Mouse (Mus musculus): ENCODE data around the gene Wdr78.

Gene Wdr78

DNA sequence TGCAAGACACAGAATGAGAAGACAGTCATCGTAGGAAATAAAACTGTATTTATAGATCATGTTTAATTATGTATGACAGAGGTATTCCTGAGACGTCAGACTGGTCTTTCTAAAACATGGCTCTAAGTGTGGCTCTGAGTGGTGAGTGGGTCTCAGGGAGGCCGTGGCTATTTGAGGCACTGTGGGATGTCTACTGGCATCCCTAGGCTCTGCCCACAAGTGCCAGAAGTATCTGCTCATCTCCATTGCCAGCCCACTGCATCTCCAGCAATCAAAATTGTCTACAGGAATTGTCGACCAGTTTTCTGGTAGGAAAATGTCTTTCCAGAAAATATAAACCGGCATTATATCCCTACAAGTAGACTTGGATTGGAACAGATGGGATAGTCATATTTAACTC, 57.4 kb downstream of the Wdr78 start:
- no peak for DNase-seq (ENCODE audit: low spot score)

DNA sequence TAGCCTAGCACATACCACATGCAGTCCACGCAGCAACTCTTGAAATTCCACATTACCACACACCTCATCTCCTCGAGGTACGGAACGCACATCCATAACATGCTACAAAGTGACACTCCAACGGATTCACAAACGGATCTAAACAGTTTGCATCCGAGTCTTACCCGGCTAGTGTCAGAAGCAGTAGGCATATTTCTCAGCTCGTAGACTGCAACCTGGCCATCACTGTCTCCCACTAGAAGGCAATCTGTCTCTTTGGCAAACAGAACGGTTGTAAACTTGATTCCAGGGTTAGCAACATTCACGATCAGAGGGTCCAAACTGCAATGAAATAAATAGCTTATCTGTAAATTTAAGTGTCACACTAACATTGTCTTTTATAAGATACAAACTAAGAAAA, 66.3 kb downstream of the Wdr78 start:
- no peak for DNase-seq (ENCODE audit: low spot score)

DNA sequence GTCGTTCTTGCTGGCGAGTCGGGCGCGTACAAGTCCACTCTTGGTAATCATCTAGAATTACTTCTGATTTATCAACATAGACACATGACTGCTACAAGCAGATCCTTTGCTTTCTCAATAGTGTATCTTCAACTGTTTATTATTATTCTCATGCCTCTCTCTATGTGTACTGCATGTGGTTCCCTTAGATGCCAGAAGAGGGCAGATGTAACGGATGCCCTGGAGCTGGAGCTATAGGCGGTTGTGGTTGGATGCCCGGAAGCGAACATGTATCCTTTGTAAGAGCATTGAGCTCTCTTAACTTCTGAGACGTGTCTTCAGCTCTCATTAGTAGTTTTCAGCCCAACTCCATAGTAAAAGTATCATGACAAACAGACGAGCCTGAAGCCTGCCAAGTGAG, 71.4 kb downstream of the Wdr78 start:
- no peak for DNase-seq (ENCODE audit: low spot score)

DNA sequence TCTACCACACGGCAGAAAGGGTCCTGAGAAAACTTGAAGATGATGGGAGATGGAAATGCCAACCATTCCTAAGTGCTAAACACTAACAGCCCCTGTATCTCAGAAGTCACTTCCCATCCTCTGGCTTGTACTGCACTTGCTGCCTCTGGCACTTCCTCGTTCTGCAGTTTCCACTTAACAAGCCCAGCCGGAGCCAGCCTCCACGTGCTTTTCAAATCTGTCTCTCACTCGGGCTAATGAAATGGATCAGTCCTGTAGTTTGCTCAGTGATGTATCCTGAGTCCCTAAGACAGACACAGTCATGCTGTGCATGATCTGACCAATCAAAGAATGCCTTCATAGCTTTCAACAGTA, 74.5 kb downstream of the Wdr78 start:
- no peak for DNase-seq (ENCODE audit: low spot score)

DNA sequence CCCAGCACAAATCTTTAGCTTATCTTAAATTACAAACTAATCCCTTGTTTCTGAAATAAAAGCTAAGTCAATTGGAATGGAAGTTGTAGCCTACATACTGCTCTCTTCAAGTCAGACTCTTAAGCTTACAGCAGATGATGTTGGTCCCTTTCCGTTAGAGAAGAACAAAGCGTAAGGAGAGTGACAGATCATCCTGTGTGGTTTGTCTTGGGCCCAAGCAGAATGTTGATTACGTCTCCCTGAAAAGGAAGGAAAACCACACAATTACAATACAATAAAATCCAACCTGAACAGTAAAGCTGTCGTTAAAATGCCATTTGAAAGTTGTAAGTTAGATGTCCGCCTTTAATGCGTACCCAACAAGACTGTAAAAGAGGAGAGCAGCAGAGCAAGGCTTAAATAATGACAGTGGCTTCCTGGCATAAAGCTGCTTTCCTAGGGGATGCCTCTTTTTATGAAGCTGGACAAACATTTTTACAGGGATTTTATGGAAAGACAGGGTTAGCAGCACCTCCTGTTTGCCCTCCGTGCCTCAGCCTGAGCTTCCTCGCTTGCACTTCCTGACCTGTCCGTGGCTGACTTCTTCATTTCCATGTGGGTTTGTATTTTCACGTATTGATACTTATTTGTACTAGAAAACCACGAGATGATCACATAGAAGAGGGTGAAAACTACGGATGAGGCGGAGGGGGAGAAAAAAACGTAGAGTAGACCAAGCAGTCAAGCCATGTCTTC, 75.1 kb downstream of the Wdr78 start:
- DNase-seq (ENCODE audit: low spot score) = no peak

DNA sequence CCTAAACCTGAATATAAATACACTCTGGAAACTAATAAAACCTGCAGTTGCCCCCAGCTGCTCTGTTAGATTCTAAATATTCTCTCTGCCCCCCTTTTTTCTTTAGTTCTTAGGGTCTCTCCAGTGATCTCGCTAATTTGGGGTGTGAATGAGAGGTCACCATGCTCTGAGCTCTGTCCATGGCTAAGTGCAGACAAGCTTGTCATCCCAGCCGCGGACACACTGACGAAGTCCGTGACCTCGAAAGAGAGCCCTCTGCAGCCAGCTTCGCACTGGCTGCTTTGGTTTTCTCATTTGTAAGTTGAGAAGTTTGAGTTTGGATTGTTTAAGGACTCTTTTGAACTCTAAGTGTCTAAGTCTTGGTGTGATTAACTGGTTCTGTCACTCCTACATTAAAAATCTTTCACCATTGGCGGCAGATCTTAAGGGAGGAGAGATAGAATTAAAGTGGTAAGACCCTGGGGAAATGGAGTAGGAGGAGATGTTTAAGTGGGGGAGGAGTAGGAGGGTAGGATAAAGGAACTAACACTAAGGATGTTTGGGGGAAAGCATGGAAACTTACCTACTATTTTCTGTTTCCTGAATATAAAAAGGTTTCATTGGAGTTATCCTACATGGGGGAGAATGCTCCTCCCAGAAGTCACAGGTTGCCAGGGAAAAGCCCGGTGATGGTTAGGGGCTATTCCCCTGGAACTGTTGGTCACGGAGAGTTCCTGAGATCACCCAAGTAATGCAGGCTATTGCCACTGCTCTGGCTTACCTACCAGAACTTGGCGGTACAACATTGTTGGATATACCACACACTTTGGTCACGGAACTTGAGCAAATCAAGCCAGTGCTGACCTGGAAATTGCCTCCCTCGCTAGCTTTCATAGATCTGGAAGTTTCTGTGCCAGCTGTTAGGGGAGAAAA, 85.9 kb downstream of the Wdr78 start:
- DNase-seq (ENCODE audit: low spot score) = no peak

DNA sequence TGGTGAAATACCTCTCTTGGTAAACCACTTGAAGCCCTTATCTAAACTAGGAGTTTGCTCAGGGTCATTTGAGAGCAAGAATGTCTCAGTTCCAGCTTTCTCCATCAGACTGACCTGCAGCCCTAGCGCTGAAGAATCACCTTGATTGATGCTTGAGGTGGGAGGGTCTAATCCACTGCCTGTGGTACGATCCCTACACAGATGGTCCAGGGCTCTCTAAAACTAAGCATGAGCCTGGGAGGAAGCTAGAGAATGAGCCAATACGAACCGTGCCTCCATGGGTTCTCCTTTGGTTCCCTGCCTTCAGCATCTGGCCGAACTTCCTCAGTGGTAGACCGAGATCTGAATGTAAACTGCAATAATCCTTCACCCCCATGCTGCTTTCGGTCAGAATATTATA, 86.6 kb downstream of the Wdr78 start:
- no peak for DNase-seq (ENCODE audit: low spot score)

DNA sequence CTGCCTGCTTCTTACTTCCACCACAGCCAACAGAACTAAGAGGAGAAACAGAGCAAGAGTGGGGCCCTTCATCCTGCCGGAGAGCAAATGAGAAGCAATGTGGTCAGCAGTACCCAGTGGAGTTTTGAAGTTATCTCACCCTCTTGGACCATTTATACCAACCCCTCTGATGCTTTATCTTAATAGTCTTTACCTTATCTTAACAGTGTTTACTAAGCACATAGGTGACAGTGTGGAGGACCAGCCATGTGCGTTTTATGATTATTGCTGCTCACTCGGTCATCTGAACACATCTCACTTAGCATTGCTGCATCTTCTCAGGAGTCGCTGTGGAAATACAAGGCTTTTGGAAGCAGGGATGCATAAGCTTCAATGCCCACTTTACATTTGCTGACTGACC, 87.7 kb downstream of the Wdr78 start, which contains the start of gene Insl5:
Gene Insl5 (minus strand): TSS at position 222 of the 400 bp plus-strand sequence.
- DNase-seq (ENCODE audit: low spot score) = no peak

DNA sequence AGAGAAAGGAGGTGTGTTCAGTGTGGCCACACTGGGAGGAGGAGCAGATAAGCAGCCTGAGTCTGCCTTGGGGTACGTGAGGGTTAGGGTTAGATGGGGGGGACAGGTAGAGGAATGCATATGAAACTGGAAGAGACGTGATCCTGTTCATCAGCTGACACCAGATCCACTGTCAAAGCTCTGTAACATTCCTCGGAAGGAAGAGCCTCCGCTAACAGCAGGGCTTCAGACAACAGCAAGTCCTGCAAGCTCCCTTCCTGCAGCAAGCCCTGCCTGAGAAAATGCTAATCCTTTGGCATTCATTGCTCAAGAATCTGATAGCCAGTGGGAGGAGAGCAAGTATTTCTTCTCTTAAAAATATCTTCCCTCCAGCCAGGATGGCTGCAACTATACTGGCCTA, 100.9 kb downstream of the Wdr78 start:
- no peak for DNase-seq (ENCODE audit: low spot score)

DNA sequence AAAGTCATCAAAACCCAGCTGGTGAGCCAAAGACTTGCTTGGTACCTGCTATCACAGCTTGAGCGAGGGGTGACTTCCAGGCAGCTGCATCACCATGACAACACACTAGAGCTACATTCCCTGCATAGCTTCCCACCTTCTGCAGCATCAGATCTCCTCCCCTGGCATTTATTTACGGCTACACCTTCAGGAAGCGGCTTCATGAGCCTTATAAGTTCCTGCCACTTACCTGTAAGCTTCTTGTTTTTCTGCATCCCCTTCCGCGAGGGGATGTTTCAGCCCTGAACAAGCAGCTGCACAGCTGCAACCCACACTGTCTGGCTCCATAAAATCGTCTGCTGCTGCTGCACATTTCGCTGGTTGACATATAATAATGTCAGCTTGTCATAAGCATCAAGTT, 102.5 kb downstream of the Wdr78 start:
- DNase-seq (ENCODE audit: low spot score) = no peak

DNA sequence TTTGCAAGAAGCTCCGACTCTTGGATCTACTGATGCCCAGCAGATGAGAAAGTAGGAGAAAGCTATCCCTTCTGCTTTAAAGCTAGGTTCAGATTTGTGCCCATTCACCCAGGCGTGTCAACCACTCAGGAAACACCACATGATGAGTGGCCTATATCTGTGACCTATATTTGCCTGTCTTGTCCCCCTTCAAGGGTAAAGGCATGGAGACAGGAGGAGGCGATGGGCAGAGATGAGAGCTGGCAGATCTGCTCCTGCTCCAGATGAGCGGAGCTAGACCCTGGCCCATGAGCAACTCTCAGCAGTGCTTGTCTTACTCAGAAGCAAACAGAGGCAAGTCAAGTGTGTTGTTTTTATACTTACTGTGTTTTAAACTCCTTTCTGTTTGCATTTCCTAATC, 103.6 kb downstream of the Wdr78 start:
- DNase-seq (ENCODE audit: low spot score) = no peak

DNA sequence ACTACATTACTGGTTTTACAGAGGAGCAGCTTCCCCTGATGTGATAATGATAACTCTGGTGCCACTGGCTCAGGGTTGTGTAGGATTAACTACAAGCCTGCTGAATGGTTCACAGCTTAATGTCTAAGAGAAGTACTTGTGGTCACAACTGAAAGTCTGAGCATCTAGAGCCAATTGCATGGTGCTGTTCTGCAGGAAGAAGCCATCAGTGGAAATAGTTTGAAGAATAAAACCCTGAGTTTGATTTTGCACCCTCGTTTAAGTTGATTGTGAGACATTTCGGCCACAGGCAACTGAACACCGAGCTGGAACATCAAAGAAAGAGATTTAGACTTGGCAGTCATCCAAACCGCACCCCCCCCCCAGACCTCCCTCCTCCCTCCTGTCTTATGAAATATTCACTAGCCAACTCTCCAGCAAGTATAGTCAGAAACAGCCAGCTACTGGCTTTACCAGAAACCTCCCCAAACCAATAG, 107.4 kb downstream of the Wdr78 start:
- peak; percentile 57 for DNase-seq (ENCODE audit: low spot score)

DNA sequence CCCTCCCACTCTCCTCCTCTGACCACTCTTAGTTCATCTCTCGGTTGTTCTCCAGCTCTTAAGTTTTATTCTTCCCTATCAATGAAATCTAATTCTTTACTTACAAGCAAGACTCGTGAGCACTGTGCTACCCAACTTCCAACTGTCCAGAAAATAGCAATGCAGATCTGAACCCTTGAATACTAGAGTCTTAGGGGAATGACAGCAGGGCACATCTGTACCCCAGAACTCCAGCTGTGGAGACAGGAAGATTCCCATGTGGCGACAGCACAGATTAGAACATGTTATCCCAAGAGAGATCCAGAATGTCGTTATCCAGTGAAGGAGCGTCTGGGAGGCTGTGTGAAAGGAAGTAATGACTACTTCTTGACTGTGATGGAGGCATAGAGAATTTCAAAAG, 108.1 kb downstream of the Wdr78 start:
- DNase-seq (ENCODE audit: low spot score) = no peak

DNA sequence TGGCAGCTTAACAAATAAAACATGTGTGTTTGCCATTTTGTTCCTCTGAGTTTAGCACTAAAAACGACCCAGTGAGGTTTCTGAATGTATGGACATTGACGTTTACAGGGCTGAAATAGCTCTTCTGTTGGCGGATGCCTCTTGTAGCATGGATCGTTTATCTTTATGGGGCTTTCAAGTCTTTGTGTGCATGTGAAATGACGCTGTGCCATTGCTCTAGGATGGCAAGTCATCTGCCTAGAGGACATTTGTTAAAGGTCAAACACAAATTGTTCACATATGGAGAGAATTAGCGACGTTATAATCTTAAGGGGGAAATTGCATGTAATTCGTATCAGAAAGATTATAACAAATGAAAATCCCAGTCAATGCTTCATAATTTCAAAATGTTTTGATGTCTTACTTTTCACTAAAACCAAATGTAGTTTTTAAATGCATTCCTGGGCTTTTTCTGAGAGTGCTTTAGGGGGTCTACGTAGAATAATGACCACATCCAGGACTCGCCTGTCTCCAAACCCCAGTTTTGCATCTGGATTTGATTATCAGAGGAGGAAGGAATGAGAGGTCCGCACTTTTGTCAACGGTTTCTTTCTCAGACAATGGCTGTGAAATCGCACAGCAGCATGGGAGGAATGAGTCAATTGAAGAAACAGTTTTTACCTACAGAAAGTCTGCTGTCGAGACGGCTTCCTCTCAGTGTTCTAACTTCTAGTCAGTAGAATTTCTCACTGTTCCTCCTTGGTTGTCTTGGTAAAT, 109.0 kb downstream of the Wdr78 start:
- DNase-seq (ENCODE audit: low spot score) = no peak

DNA sequence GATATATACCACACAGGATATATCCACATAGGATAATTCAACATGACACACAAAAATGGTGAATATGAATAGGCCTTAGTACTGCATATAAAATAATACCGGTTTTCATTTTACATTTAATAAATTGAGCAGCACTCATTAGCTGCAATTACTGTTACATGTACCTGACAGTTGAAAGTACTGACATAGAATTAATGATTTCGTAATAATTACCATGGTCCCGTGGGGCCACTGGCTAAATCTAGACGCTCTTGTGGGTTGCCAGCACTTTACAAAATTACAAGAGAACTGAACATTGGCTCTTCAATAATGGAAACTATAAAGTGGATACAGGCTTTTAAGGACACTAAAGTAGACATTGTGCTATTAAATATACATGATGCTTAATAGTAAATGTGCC, 109.7 kb downstream of the Wdr78 start:
- peak; percentile 72 for DNase-seq (ENCODE audit: low spot score)

DNA sequence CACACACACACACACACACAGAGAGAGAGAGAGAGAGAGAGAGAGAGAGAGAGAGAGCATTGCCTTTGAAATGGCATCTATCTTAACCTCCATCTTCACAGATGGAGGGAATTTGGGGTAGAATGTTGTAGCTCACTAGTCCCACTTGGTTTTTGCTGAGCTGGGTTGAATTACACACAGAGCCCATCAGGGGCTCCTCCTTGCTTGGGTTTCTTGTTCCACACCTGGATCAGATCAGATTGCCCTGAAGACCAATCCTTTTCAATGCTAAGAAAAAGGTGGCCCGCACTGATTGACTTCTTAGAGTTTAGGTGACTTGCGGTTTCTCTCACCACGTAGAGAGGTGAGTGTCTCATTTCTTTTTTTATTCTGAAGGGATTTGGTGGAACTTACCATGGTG, 122.7 kb downstream of the Wdr78 start:
- no peak for DNase-seq (ENCODE audit: low spot score)

DNA sequence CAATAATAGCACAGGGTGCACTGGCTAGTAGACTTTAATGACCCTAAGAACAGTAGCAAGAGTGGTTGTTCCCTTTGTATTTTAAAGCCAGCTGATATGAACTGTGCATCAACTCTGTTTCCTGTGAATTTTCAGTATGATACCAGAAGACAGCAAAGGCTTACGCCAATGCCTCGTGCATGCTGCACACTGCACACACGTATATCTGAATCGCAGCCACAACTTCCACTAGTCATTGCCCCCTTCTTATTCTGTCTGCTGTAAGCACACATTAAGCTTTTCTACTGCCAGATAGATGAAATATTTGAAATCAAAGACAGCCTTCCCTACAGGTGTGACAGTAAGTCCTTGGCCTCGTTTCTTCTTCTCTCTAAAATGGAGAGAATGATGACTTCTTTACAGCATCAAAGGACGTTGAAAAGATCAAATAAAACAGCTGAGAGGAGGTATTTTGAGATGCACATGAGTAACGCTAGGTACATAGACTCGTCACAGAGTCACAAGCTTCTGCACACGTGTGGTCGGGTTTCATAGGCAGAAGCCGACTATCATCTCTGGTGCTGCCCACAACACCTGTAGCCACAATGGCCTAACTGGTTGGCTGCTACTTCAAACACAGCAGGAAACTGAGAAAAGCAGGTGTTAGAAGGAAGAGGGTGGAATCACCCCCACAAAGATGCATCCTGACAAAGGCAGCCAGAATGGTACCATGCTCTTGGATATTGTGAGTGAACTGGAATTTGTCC, 123.6 kb downstream of the Wdr78 start:
- DNase-seq (ENCODE audit: low spot score) = no peak

DNA sequence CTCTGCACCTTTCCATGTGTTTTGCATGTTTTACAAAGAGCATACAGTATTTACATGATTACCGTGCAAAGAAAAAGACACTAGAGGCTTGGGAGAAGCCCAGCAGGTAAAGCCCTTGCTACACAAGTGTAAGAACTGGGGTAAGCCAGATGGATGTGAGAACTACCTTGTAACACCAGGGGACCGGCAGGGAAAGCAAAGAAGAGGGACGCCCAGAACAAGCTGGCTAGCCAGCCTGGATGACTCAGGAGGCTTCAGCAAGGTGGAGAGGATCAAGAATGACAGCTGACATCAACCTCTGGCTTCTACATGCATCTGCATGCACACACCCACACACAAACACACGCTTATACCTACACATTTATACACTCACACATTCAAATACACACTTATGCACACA, 124.3 kb downstream of the Wdr78 start:
- DNase-seq (ENCODE audit: low spot score) = no peak

DNA sequence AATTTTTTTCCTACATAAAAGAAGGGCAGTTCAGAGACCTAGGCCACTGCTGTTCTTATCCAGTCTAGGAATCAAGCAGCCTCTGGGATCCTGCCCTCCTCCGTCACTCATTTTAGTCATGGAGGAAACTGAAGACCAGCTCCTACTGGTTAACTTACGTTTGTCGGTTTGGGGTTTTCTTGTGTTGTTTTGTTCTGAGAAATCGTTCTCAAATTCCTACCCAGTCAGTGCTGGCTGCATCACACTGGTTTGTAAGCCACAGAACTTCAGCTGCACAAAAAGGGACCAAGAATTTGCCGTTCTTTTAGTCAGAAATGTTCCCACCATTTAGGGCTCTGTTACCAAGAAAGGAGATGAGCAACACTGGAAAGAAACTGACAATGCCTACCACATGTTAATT, 125.0 kb downstream of the Wdr78 start:
- DNase-seq (ENCODE audit: low spot score) = no peak

DNA sequence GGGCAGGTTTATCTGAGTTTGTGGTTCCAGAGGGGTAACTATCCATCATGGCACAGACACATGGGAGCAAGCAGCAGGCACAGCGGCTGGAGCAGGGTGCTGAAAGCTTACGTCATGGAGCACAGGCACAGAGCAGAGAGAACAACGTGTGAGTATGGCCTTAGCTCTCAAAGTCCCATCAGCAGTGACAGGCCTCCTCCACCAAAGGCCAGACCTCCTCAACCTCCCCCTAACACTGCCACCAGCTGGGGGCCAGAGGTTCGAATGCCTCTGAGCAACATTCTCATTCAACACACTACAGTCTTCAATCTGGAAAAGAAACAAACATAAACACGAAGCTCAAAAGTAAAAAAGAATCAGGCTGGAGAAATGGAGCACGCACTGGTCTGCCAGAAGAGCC, 125.8 kb downstream of the Wdr78 start:
- DNase-seq (ENCODE audit: low spot score) = no peak

All from retina, embryonic 14.5 days (tissue).